Mouse (Mus musculus): ENCODE data around the gene Cul3. TPM values are rescaled to one million over a fixed set of nuclear protein-coding genes. Genes with fewer than 3 reads are reported as not detected.

Gene Cul3
- polyA plus RNA-seq, 1 experiment from 2014 or later, result 58.1 TPM

Other genes with a start within 250 kb of the Cul3 start
- gene Fam124b, start 122.0 kb downstream of the Cul3 start, polyA plus RNA-seq (2014; fragmentation: Nextera tagmentation; extraction: Ambion mirVana), result 0.86 TPM in 2 replicates
- gene Gm45261, start 121.0 kb upstream of the Cul3 start, polyA plus RNA-seq (2014; fragmentation: Nextera tagmentation; extraction: Ambion mirVana), result not detected in 2 replicates

Measured in embryonic facial prominence, embryonic 11.5 days (tissue).